Mouse (Mus musculus): ENCODE results near the gene Trpc5os. TPM values are rescaled to one million over a fixed set of nuclear protein-coding genes. Genes with fewer than 3 reads are reported as not detected.

The Trpc5os gene
- polyA plus RNA-seq, 1 experiment from 2014 or later = not detected

- no peak overlapping the region for H3K4me3 ChIP-seq (ENCODE audit: low read depth, low read length)
- no peak overlapping the region for H3K4me2 ChIP-seq (replicated peaks; ENCODE audit: low read depth, low read length)
- DNase-seq (ENCODE audit: low spot score) = no peak
- ATAC-seq = no peak
- no peaks in the 10 kb centered on the region for H3K36me3 ChIP-seq (ENCODE audit: insufficient read depth, low read length)
- 76% methylated on average over 5 of the region's 5 CpGs for WGBS
- no peaks in the 10 kb centered on the region for H3K9me3 ChIP-seq (ENCODE audit: low read length)
- no peaks in the 10 kb centered on the region for H3K27me3 ChIP-seq (replicated peaks; ENCODE audit: insufficient read depth, low read length)
- no peak overlapping the region for H3K27ac ChIP-seq (ENCODE audit: low read length)
- TF ChIP-seq CTCF (IDR thresholded peaks at IDR 0.05) = no peak
- no peak for TF ChIP-seq EP300 (IDR thresholded peaks at IDR 0.05)
- no peak overlapping the region for H3K9ac ChIP-seq (replicated peaks; ENCODE audit: low read depth)
- H3K4me1 ChIP-seq (ENCODE audit: insufficient read depth, low read depth, low read length) = no peaks in the 10 kb centered on the region
These were observed 66.9 kb downstream of the Trpc5os start for GRCm38 (mm10) chrX:144523239-144523638.

DNA sequence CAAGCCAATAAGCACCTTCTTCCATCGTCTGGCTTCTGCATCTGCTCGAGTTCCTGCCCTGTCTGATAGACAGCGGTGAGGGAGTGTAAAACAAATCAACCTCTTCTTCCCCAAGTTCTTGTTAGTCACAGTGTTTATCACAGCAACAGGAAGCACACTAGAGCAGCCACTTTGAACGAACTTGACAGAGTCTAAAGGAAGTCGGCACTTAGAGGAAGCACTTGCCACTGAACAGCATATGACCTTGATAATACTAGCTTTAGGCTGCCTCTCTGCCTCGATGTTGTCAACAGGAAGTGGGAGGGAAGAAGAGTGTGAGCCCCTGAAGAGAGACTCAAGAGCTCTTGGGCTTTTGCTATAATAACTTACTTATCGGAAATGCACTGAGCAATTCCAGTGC, 69.7 kb downstream of the Trpc5os start:
- H3K27ac ChIP-seq (ENCODE audit: low read length) = no peak overlapping the region
- no peaks in the 10 kb centered on the region for H3K4me1 ChIP-seq (ENCODE audit: insufficient read depth, low read depth, low read length)
- no peak for ATAC-seq
- H3K9me3 ChIP-seq (ENCODE audit: low read length) = no peaks in the 10 kb centered on the region
- no peak overlapping the region for H3K4me2 ChIP-seq (replicated peaks; ENCODE audit: low read depth, low read length)
- no peak overlapping the region for H3K4me3 ChIP-seq (ENCODE audit: low read depth, low read length)
- DNase-seq (ENCODE audit: low spot score) = peak; percentile 17
- no peaks in the 10 kb centered on the region for H3K36me3 ChIP-seq (ENCODE audit: insufficient read depth, low read length)
- TF ChIP-seq CTCF (IDR thresholded peaks at IDR 0.05) (no peak), EP300 (IDR thresholded peaks at IDR 0.05) (no peak)
- no peaks in the 10 kb centered on the region for H3K27me3 ChIP-seq (replicated peaks; ENCODE audit: insufficient read depth, low read length)
- 42% methylated on average over 7 of the region's 7 CpGs for WGBS
- no peak overlapping the region for H3K9ac ChIP-seq (replicated peaks; ENCODE audit: low read depth)

Other genes with a start within 250 kb of the Trpc5os start
- gene Alg13, start 138.8 kb upstream of the Trpc5os start, polyA plus RNA-seq (2015; fragmentation: Nextera tagmentation; extraction: Ambion mirVana) = 6.3 and 7.9 TPM in 2 replicates
- not detected in 2 replicates for gene Trpc5, start 231.6 kb downstream of the Trpc5os start, polyA plus RNA-seq (2015; fragmentation: Nextera tagmentation; extraction: Ambion mirVana)
- not detected in 2 replicates for gene Rtl4, start 232.3 kb downstream of the Trpc5os start, polyA plus RNA-seq (2015; fragmentation: Nextera tagmentation; extraction: Ambion mirVana)

Data from lung, postnatal 0 days (tissue).